Comparison of ENCODE assay signal across 8 mouse cellular contexts in genomic region chr2:72477221-72477620, GRCm38 (mm10). TPM values are rescaled to one million over a fixed set of nuclear protein-coding genes. Genes with fewer than 3 reads are reported as not detected.
DNase-seq lines count a peak whose midpoint lies in the region; ATAC-seq and TF ChIP-seq lines count a peak whose summit lies in the region.

No protein-coding gene starts in this region.

- H3K27me3 ChIP-seq in embryonic facial prominence, embryonic 14.5 days (replicated peaks; ENCODE audit: control insufficient read depth, insufficient read depth, low read length): no peaks in the 10 kb centered on the region
- peaks cover 7% of the 10 kb centered on the region for H3K27me3 ChIP-seq in midbrain, embryonic 16.5 days (ENCODE audit: control insufficient read depth, insufficient read depth, low read depth, low read length)

- peaks cover 12% of the 10 kb centered on the region for H3K4me1 ChIP-seq in embryonic facial prominence, embryonic 14.5 days (ENCODE audit: control insufficient read depth, insufficient read depth, low read length)
- peaks cover 7% of the 10 kb centered on the region; the same call in 1 of the 2 replicates for H3K4me1 ChIP-seq in midbrain, embryonic 16.5 days (ENCODE audit: control insufficient read depth, insufficient read depth, low read length)

- H3K4me2 ChIP-seq in embryonic facial prominence, embryonic 14.5 days (ENCODE audit: low read depth, low read length): peak overlapping the region; percentile 86
- H3K4me2 ChIP-seq in midbrain, embryonic 16.5 days (ENCODE audit: low read length): peak overlapping the region; percentile 74

- no peaks in the 10 kb centered on the region for H3K9me3 ChIP-seq in embryonic facial prominence, embryonic 14.5 days (ENCODE audit: control insufficient read depth, low read length)
- no peaks in the 10 kb centered on the region for H3K9me3 ChIP-seq in midbrain, embryonic 16.5 days (replicated peaks; ENCODE audit: control insufficient read depth, low read length, poor library complexity, severe bottlenecking)

- DNase-seq in left cerebral cortex, adult 2 months (ENCODE audit: extremely low spot score in 1 of 2, low spot score in 2 of 2): no peak
- DNase-seq in left cerebral cortex, adult 11 months (ENCODE audit: low spot score): no peak
- DNase-seq in embryonic facial prominence, embryonic 14.5 days (ENCODE audit: low spot score): no peak
- DNase-seq in kidney, adult 9 months: peak; percentile 88
- DNase-seq in urinary bladder, adult 2 months (ENCODE audit: low spot score): no peak
- no peak for DNase-seq in frontal cortex, postnatal 36 days (ENCODE audit: low spot score in 2 of 2)
- DNase-seq in adrenal gland, postnatal 36 days: no peak

- no peak for TF ChIP-seq CTCF in left cerebral cortex, adult 2 months (IDR thresholded peaks at IDR 0.05)

- H3K4me3 ChIP-seq in left cerebral cortex, adult 2 months: peak overlapping the region; percentile 75
- H3K4me3 ChIP-seq in embryonic facial prominence, embryonic 14.5 days (ENCODE audit: low read depth, low read length): peak overlapping the region; percentile 78
- peak overlapping the region; percentile 68 for H3K4me3 ChIP-seq in midbrain, embryonic 16.5 days (ENCODE audit: low read depth, low read length)

- WGBS in embryonic facial prominence, embryonic 14.5 days: 2% methylated on average over 11 of the region's 11 CpGs
- WGBS in midbrain, embryonic 16.5 days: 4% methylated on average over 11 of the region's 11 CpGs

- H3K27ac ChIP-seq in left cerebral cortex, adult 2 months: no peak overlapping the region
- H3K27ac ChIP-seq in embryonic facial prominence, embryonic 14.5 days (replicated peaks; ENCODE audit: low read depth, low read length): no peak overlapping the region; the same call in 1 of the 2 replicates
- H3K27ac ChIP-seq in midbrain, embryonic 16.5 days (ENCODE audit: low read length): no peak overlapping the region

- no peak for ATAC-seq in embryonic facial prominence, embryonic 14.5 days (ENCODE audit: low read depth)
- ATAC-seq in midbrain, embryonic 16.5 days: no peak

- H3K9ac ChIP-seq in embryonic facial prominence, embryonic 14.5 days (ENCODE audit: low read depth, low read length): peak overlapping the region; percentile 77
- no peak overlapping the region for H3K9ac ChIP-seq in midbrain, embryonic 16.5 days (ENCODE audit: low read depth, low read length)

- peaks cover 30% of the 10 kb centered on the region for H3K36me3 ChIP-seq in embryonic facial prominence, embryonic 14.5 days (ENCODE audit: control insufficient read depth, insufficient read depth, low read length)
- H3K36me3 ChIP-seq in midbrain, embryonic 16.5 days (ENCODE audit: control insufficient read depth, insufficient read depth, low read length): no peaks in the 10 kb centered on the region

- intact Hi-C loops in left cerebral cortex, adult 2 months (cut with DNase I): loop anchor here (5.0 kb wide), 1 partner anchor 800 kb away; no protein-coding TSS in a partner anchor

RNA-seq across cellular contexts. Expression of gene Cdca7, which starts 1.3 kb away (rescaled TPM):
- 1 to 10 TPM; 4.3 to 4.4 TPM for total RNA-seq in left cerebral cortex, adult 2 months (2021)
- 81.5 and 99.4 TPM in 2 replicates for polyA plus RNA-seq in embryonic facial prominence, embryonic 14.5 days (2014; fragmentation: Nextera tagmentation; extraction: Ambion mirVana)
- polyA plus RNA-seq in midbrain, embryonic 16.5 days (2015; fragmentation: Nextera tagmentation; extraction: Ambion mirVana): 14.2 and 21.5 TPM in 2 replicates
- 26.3 and 32.2 TPM in 2 replicates for polyA plus RNA-seq in urinary bladder, adult 2 months (2012; rRNA removed)
- total RNA-seq in adrenal gland, postnatal 36 days (2021): 1 to 10 TPM; 3.6 to 4.3 TPM
